Mouse (Mus musculus) heart, adult 2 months (tissue): ENCODE data around the gene Zdhhc21.

Experiments used
- CTCF ChIP-seq: fragments of 200-600 bp; IDR thresholded peaks from 2 replicates; pipeline ENCODE4 v1.8.1; 2022; ENCODE audit warnings: antibody characterized with exemption, mild to moderate bottlenecking, moderate library complexity
- POLR2A ChIP-seq: fragments of 200-500 bp; IDR thresholded peaks from 2 replicates; pipeline ENCODE4 v1.6.1; 2011; ENCODE audit warnings: mild to moderate bottlenecking, low read depth, low read length, control low read depth; ENCODE audit not compliant: insufficient read depth

GRCm38 (mm10) chr4:82831155-82831554 is 28.6 kb downstream of the Zdhhc21 start:
- no peak for TF ChIP-seq POLR2A
- no peak for TF ChIP-seq CTCF
